Mouse (Mus musculus) skeletal muscle tissue, adult 2 months (tissue): ENCODE results near the gene Zfp445.
A peak's percentile ranks its signal among the peaks of the same experiment; 100 is the strongest.

Experiments
- DNase-seq: peaks from one replicate; pipeline ENCODE4 v3.0.0-alpha.2; 2012; ENCODE audit warnings: low read depth, low spot score

Zfp445 gene

GRCm38 (mm10) chr9:122836790-122837189, 29.0 kb downstream of the Zfp445 start:
- DNase-seq, result no peak

- no peak for DNase-seq
These were observed 29.7 kb downstream of the Zfp445 start for GRCm38 (mm10) chr9:122836126-122836525.

GRCm38 (mm10) chr9:122829826-122830380, 35.9 kb downstream of the Zfp445 start:
- no peak for DNase-seq

GRCm38 (mm10) chr9:122826743-122827142, 39.1 kb downstream of the Zfp445 start:
- no peak for DNase-seq

GRCm38 (mm10) chr9:122823374-122824017, 42.3 kb downstream of the Zfp445 start:
- no peak for DNase-seq

GRCm38 (mm10) chr9:122815239-122815851, 50.5 kb downstream of the Zfp445 start:
- no peak for DNase-seq

- DNase-seq, result no peak
These were observed 51.0 kb downstream of the Zfp445 start for GRCm38 (mm10) chr9:122814775-122815174.

- no peak for DNase-seq
These were observed 53.4 kb downstream of the Zfp445 start for GRCm38 (mm10) chr9:122812386-122812785.

GRCm38 (mm10) chr9:122810212-122810611, 55.6 kb downstream of the Zfp445 start:
- DNase-seq, result peak; percentile 68

GRCm38 (mm10) chr9:122807186-122807585, 58.6 kb downstream of the Zfp445 start:
- DNase-seq, result no peak

GRCm38 (mm10) chr9:122805845-122806341, 59.9 kb downstream of the Zfp445 start:
- no peak for DNase-seq

GRCm38 (mm10) chr9:122805053-122805844, 60.6 kb downstream of the Zfp445 start, which contains the start of gene Tcaim:
Tcaim (plus strand) TSS chr9:122805539.
- peak; percentile 93 for DNase-seq
